Mouse (Mus musculus): ENCODE results near the gene Rab29.
A peak's percentile ranks its signal among the peaks of the same experiment; 100 is the strongest.
"Not testable (repeated sequence)": the region's sequence is repeated elsewhere in the genome, so short reads cannot be mapped to it uniquely, and the experiment has no call there.

Gene Rab29

DNA sequence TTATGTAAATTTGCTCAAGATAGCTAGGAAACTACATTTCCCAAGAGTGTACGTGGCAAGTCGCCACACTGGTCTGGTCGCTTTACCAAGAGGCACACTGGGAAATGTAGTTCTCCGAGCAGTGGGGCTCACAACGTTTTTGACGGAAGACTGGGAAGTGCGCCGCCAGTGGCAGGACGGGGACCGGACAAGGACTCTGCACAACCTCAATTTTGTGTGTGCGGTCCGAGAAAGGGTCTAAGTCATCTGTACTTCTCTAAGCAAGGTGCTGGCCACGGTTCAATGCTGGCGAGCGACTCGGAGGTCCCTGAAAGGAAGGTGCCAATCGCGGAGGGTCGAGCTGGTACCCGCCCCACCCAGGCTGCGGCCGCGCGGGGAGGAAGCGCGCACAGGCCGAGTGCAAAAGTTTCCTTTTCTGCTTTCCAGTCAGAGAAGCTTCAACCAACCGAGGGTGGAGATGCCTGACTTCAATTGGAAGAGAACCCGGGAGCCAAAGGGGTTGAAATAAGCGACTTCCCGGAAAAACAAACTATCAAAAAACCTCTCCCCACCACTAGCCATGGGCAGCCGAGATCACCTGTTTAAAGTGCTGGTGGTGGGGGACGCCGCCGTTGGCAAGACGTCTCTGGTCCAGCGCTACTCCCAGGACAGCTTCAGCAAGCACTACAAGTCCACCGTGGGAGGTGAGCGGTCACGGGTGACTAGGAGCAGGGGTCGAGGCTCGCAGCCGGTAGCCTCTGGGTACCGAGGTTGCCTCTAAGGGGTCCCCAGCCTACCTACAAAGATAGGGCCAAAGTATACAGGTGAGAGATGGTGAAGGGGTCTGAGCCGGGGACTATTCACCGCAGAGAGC is at the start of gene Rab29:
Rab29 (plus strand) TSS at position 132 of the 853 bp plus-strand sequence.
- DNase-seq (ENCODE audit: low spot score), result peak; percentile 71

DNA sequence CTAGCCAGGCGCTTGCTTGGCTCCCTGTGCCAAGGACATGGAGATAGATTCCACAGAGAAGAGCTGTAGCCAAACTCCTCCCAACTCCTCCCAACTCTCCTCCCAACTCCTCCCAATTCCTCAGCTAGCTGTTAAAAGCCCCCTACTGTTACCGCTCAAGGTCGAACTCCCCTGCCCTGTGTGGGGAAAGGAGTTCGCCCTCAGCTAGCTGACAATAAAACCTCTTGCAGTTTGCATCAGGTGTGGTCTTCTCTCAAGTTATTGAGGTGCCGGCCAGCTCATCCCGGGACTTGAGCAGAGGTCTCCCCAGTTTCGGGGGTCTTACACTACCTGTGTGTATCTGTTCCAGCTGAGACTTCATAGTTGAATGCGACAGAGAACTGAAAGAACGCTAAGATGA is 46.7 kb upstream of the Rab29 start:
- DNase-seq (ENCODE audit: low spot score), result not testable (repeated sequence)

DNA sequence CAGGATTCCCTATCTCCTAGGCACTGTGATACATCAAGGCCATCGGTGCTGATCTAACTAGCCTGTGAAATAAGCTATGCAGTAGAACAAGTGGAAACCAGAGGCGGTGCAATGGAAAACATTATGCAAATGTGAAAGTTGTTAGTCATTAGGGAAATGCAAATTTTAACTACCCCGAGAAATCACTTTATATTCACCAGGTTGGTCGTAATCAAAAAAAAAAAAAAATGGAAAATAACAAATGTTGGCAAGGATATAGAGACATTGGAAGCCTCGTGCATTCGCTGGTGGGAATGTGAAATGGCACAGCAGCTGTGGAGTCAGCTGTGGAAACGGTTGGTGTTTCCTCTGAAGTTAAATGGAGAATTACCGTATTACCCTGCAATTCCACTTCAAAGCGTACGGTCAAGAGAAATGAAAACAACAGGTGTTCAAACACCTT is 46.1 kb upstream of the Rab29 start:
- DNase-seq (ENCODE audit: low spot score), result no peak

DNA sequence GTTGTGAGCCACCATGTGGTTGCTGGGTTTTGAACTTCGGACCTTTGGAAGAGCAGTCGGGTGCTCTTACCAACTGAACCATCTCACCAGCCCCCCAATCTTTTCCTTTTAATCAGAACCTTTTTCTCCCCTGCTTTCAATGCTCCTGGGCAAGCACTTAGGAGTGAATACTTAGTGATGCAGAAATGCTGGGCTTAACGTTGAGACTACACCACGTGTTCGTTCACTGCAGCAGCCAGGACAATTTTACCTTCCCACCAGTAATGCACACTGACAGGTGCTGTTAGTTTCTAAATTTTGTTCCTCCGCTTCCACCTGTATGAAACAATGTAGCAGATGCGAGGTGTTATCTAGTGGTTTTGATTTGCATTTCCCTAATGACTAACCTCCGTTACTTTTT is 44.7 kb upstream of the Rab29 start:
- DNase-seq (ENCODE audit: low spot score), result no peak

DNA sequence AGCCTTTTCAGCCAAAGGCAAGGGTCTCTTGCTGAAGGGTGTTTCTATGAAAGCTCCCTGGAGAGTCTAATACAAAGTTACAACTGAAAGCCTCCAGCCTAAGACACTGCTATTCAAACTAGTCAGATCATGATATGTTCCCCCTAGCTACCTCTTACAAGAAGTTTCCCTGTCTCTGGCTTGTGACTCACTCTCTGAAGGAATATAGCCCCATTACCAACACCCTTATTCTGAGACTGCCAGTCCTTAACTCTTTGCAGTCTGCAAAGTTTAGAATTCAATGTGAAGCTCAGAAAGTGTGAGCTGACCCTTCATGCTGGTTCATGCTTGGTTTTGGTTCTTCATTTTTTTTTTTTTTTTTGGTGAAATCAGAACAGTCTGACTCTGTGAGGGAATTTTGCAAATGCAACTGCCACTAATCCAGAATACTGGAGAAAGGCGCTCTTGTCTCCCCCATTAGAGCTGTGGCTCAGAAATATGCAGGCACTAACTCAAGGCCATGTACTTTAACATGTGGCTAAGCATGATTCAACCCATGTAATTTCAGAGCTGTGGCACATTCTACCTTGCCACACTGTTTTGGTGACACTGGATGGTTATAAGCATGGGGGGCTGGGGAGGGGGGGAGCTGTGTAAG is 44.0 kb upstream of the Rab29 start:
- DNase-seq (ENCODE audit: low spot score), result no peak

DNA sequence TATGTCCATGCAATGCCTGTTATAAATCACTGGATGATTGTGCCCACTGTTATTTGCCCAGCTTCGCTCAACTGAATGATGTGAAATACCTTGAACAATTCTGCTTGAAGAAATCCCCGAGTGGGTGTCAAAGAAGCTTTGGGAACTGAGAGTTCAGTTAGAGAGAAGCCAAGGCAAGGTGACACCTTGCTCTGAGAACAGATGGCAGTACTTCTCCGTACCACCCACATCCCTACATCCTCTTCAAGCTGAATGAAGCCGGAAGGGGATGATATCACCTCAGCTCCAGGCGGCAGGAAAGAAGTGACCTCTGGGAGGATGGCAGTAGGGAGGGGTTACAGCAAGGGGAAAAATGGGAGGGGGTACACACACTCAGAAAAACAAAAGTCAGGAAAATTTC is 43.5 kb upstream of the Rab29 start:
- DNase-seq (ENCODE audit: low spot score), result no peak

DNA sequence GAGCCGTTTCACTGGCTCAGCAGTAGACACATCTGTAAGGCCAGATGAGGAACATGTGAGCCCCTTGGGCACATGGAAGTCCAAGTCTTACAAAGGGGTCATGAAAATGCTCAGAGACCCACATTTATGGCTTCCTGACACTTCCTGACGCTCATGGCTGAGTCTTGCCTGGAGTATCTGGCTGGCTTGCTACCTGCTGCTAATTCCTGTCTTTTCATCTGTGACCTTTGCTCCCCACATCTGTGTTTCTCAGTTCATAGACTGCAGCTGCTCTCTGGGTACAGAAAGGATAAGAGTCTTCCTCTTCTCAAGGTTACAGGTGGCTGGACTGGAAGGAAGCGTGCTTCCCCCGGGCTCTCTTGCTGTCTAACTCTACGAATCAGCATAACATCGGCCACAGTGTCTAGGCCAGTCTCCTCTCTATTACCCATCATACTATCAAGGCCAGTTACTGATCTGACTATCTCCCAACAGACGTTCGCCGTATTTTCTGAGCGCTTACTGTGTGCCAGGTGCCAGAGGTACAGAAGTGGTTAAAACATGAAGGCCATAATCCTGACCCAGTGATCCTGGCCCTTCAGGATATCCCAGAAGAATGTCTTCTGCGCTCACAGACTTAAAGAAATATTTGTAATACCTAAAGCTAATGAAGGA is 42.4 kb upstream of the Rab29 start:
- no peak for DNase-seq (ENCODE audit: low spot score)

DNA sequence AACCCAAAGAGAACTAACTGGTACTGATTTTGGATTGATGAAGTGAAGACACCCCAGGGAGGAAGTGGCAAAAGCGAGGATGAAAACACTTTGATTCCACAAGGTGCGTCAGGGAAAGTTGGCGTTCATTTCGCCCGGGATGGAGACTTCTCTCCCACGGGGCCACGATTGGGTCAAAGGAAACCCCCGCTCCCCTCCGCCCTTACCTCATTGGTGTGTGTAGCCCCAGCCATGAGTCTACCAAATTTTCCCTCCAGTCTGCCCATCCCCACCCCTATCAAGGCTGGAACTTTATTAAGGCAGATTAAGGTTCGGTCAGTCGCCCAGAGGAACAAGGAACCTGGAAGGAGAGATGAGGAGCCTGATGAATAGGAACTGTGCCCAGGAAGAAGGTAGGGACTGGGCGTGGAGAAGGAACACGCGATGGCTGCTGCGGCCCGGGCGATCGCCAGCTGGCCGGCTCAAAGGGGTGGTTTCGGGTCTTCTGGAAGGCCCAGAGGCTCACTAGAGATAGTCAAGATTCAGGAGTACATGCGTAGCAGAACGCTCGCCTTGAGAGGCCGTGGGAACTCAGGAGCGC is 39.7 kb upstream of the Rab29 start, which contains the start of gene Slc41a1:
Slc41a1 (plus strand) TSS at position 287 of the 580 bp plus-strand sequence.
- DNase-seq (ENCODE audit: low spot score), result no peak

DNA sequence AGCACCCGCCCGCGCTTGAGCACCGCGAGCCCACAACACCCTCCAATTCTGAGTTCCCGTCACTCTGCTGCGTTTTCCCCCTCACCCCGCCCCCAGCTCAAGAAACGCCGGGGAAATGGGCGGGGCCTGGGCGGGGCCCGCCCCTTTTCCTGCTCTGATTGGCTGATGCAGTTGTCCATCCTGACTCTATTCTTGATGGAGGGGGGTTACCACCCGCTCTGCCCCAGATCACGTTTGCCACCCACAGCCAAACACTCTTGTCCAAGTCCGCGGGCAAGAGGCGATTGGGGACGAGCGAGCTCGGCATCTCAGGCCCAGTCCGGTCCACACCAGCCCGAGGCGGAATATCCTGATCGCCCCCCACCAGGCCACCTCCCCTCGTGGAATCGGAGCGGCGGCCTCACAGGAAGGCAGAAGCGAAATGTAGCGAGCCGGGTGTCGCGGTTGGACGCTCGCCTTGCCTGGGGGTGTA is 39.2 kb upstream of the Rab29 start:
- peak; percentile 91 for DNase-seq (ENCODE audit: low spot score)

DNA sequence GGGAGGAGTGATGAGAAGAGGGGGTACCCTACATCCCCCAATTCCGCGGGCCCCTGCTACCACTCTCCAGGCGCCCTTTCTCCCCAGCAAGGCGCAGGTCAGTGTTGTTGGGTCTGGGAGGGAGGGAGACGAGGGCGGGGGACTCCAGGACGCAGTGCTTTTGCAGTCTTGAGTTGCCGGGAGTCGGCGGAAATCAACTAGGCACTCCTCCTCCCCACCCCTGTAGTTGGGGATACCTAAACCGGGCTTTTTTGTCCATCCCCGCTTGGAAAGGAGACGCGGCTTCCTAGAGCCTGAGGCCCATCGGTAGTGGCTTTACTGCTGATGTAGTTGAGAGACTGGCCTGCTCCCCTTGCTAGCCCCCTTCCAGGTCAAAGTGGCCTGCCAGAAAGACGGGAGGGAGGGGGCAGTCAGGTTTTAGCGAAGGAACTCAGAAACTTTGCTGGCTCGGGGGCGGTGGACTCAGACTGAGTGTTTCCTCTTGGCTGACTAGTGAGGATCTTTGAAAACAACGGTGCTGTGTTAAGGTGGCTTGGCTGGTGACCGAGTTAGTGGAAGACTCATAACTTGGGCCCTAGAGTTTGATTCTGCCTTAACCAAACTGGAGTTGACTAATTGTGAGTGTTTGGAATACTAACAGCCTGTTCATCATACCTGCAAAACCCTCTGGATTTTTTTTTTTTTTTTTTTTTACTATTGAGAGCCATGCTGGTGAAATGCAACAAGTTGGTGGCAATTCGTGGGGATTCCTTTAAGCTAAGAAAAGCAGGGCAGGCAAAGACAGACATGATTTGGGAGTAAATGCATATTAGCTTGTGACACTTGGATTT is 38.5 kb upstream of the Rab29 start:
- DNase-seq (ENCODE audit: low spot score), result no peak

DNA sequence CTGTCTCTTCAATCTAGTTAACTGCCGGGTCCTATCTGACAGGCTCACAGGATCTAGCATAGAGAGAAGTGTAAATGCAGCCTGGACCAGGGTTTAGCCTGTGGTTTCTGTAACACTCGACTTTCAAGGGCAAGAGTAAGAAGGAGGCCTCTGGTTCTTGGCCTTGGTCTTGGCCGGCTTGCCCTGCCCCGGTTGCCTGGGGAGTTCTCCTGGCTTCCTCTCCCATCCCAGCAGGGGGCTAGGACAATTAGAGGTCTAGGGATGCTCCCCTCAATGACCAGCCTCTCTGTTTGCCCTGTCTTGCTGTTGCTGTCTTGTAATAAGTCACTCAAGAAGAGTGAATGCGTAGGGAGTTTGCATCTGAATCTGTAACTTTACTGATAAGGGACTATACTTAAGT is 37.7 kb upstream of the Rab29 start:
- no peak for DNase-seq (ENCODE audit: low spot score)

DNA sequence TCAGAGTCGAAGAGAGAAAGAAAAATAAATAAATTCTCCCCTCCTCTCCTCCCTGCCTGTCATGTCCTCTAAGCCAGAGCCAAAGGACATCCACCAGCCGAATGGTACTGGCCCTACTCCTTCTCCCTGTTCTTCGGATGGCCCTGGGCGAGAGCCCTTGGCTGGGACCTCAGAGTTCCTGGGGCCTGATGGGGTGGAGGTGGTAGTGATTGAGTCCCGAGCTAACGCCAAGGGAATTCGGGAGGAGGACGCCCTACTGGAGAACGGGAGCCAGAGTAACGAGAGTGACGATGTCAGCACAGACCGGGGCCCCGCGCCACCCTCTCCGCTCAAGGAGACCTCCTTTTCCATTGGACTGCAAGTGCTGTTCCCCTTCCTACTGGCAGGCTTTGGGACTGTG is 36.5 kb upstream of the Rab29 start:
- no peak for DNase-seq (ENCODE audit: low spot score)

DNA sequence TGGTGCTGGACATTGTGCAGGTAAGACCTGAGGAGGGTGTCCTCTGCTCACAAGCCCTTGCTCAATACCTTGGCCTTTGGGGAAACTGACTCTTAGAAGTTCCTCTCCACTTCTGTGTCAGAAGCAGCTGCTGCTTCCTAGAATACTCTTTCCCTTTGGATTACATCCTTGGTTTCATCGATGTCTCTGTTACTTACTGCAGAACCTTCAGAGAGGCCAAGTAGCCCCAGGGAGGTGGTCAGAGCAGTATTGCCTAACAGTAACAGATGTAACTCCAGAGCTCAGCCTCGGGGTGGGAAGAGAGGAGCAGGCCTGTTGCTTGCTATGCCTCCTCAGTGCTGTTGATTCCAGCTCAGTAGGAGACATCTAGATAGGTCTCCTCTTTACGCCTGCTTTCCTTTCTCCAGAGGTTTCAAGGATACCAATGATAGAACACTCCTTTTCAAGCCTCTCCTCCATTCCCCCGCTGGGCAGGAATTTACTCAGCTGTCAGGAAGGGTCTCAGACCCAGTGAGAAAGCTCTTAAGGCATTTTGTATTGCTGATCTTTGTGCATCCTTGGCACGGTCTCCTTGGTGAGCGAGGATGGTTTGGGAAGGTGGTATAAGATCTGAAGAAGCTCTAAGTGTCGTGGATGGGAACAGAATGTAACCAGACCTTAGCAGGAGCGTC is 35.9 kb upstream of the Rab29 start:
- DNase-seq (ENCODE audit: low spot score), result no peak

DNA sequence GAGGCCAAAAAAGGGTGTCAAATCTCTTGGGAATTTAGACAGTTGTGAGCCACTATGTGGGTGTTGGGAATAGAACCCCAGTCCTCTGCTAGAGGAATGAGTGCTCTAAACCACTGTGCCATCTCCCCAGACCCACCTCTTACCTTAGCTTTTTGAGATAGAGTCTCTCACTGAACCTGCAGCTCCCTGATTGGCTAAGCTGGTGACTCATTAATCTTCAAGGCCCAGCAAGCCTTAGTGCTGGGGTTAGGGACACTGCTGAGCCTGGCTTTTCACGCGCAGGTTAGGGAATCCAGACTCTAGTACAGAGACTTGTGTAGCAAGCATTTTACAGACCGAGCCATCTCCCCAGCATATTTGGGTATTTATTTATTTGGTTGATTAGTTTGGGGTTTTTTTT is 30.0 kb upstream of the Rab29 start:
- DNase-seq (ENCODE audit: low spot score), result no peak

DNA sequence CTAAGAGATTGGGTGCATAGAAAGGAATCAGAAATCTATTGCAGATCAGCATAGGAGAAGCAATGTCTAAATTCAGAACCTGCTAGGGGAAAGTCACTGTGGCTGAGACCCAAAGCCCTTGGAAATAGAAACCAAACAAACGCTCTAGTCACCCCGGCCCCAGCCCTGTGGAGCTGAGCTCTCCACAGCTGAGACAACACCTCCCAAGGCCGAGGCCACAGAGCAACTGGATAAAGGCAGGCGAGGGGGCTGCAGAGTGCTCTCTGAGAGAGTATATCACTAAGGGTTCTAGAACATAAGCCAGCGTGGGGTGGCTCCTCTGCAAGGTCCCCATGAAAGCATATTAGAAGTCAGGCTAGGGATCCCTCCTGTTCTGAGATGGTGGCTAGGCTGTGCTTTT is 28.5 kb upstream of the Rab29 start:
- DNase-seq (ENCODE audit: low spot score), result no peak

DNA sequence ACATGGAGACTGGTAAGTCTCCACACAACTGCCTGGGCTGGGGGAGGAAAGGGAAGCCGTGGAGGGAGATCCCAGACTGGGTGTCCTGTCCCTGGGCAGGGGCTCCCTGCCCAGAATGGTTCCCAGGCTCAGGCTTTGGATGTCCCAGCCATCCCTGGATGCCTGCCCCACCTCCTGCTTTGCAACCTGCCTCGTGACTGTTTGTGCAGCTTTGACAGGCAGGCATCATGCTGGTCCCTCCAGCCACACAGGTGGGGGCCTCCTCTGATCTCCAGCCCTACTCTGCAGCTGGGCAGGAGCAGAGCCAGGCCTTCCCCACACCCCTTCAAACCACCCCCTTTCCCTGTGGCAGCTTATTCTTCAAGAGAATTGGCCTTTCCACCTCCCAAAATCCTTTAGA is 27.7 kb upstream of the Rab29 start:
- no peak for DNase-seq (ENCODE audit: low spot score)

DNA sequence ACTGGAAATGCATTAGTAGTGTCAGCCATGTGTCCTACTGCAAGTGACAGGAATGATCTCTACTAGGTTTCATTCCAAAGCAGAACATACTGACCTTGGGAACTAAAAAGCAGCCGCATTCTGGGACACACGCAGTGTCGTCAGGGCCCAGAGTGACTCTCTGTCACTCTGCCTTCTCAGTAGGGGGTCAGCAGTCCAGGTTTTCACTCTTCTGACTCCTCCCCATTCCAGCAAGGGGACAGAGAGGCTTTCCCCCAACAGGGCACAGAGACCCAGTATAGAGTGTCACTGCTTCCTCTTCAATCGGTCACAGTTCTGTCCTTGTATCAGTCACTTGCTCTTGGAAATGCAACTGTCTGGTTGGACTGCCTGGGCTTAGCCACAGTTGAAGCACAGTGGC is 24.8 kb upstream of the Rab29 start:
- DNase-seq (ENCODE audit: low spot score), result no peak

DNA sequence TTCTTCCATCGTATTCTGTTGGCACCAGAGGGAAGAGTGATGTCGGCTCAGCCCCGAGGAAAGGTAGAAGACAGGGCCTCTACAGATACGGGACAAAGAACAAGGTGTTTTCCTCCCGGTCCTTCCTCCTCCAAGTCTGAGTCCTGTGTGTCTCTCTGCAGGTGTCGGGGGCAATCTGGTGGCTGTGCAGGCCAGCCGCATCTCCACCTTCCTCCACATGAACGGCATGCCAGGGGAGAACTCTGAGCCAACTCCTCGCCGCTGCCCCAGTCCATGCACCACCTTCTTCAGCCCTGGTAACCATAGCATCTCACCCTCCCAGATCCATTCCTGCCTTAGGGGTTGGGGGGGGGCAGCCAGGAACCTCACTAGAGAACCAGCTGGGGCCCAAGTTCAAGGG is 23.3 kb upstream of the Rab29 start:
- no peak for DNase-seq (ENCODE audit: low spot score)

DNA sequence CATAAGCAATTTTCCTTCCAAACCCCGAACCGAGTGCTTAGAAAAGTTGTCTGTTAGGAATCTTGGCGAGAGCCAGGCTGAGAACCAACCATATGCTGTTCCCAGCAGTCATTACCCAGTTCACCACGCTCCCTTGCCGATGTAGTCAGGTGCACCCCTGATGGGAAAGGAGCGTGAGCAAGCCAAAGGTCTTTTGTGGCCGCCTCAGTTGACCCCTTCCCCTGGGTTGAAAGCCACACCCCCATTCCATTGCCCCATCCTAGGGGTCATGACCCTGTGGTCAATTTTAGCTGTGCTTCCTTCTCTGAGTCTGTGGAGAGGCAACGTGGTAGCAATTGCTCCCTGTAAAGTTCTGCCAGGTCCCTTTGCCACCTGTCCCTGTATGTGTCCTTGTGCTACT is 22.1 kb upstream of the Rab29 start:
- DNase-seq (ENCODE audit: low spot score), result no peak

DNA sequence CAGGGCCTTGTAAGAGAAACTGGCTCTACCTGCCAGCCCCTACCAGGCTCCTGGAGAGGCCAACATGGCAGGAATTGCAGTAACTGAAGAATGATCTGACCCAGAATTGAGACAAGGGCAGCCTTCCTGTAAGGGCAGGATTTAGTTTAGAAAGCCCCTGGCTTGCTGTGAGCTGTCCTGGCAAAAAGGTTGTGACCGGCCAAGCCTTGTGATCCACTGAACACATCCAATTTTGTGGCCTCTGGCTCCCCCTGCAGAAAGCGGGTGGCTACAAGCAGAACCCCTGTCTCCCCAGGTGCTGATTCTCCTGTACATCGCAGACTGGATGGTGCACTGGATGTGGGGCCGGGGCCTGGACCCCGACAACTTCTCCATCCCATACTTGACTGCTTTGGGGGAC is 20.8 kb upstream of the Rab29 start:
- no peak for DNase-seq (ENCODE audit: low spot score)

DNA sequence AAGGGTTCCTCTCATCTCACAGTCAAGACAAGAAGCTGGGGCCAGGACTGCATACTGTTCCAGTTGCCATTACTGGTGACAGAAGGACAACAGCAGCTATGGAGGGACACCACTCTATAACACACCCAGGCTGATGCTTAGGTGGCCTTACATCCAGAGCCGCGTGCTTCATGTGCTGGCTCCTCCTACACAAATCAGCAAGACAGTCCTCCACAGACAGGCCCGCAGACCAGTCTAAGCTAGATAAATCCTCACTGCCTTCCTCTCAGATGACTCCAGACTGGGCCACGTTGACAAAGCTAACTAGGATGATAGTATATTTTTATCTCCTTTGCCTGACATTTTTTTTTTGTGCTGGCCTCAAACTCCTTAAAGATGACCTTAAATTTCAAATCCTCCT is 5.2 kb upstream of the Rab29 start:
- no peak for DNase-seq (ENCODE audit: low spot score)
